Mouse (Mus musculus) embryonic facial prominence, embryonic 13.5 days (tissue): ENCODE measurements around the gene Kcnt2. TPM values are rescaled to one million over a fixed set of nuclear protein-coding genes. Genes with fewer than 3 reads are reported as not detected.

Experiments used
- ATAC-seq: fragments of 200-750 bp; cut with Nextera tagmentation; 2 replicates; pipeline ENCODE4 v1.8.0; 2017; ENCODE audit warnings: low read depth; ENCODE audit not compliant: insufficient number of reproducible peaks, insufficient read depth, low FRiP score, low TSS enrichment
- H3K27ac ChIP-seq: fragments of 300-500 bp; sonication (generic); 2 replicates; pipeline ENCODE4 v1.5.1; 2015; ENCODE audit warnings: moderate library complexity, mild to moderate bottlenecking, inconsistent platforms
- H3K27me3 ChIP-seq: fragments of 300-500 bp; sonication (generic); 2 replicates; pipeline ENCODE4 v1.6.1; 2015; ENCODE audit warnings: mild to moderate bottlenecking, inconsistent platforms
- H3K36me3 ChIP-seq: fragments of 300-500 bp; sonication (generic); 2 replicates; pipeline ENCODE4 v1.6.1; 2015; ENCODE audit warnings: mild to moderate bottlenecking, inconsistent platforms
- H3K4me1 ChIP-seq: fragments of 300-500 bp; sonication (generic); 2 replicates; pipeline ENCODE4 v1.6.1; 2015; ENCODE audit warnings: inconsistent platforms
- H3K4me2 ChIP-seq: fragments of 300-500 bp; sonication (generic); 2 replicates; pipeline ENCODE4 v1.6.1; 2015; ENCODE audit warnings: moderate library complexity, mild to moderate bottlenecking, inconsistent platforms
- H3K4me3 ChIP-seq: fragments of 300-500 bp; sonication (generic); 2 replicates; pipeline ENCODE4 v1.5.1; 2015; ENCODE audit warnings: mild to moderate bottlenecking, inconsistent platforms
- H3K9ac ChIP-seq: fragments of 300-500 bp; sonication (generic); 2 replicates; pipeline ENCODE4 v1.6.1; 2015; ENCODE audit warnings: mild to moderate bottlenecking, inconsistent platforms
- H3K9me3 ChIP-seq: fragments of 300-500 bp; sonication (generic); 2 replicates; pipeline ENCODE4 v1.6.1; 2016; ENCODE audit warnings: inconsistent platforms
- WGBS: fragments of 180-500 bp; shearing (Covaris S2); methylation state at CpG from one replicate; pipeline ENCODE4 v1.1.7; 2015; ENCODE audit warnings: mixed read lengths; 5-methylcytosine and 5-hydroxymethylcytosine counted together
- polyA plus RNA-seq: library from polyadenylated mRNA; unstranded; fragments of >200 nt; fragmentation: Nextera tagmentation; extraction: Ambion mirVana; gene quantifications from 2 replicates; pipeline ENCODE4 v1.2.1, GENCODE M21; 2015

Kcnt2 gene
- polyA plus RNA-seq = 0.52 and 0.76 TPM in 2 replicates

DNA sequence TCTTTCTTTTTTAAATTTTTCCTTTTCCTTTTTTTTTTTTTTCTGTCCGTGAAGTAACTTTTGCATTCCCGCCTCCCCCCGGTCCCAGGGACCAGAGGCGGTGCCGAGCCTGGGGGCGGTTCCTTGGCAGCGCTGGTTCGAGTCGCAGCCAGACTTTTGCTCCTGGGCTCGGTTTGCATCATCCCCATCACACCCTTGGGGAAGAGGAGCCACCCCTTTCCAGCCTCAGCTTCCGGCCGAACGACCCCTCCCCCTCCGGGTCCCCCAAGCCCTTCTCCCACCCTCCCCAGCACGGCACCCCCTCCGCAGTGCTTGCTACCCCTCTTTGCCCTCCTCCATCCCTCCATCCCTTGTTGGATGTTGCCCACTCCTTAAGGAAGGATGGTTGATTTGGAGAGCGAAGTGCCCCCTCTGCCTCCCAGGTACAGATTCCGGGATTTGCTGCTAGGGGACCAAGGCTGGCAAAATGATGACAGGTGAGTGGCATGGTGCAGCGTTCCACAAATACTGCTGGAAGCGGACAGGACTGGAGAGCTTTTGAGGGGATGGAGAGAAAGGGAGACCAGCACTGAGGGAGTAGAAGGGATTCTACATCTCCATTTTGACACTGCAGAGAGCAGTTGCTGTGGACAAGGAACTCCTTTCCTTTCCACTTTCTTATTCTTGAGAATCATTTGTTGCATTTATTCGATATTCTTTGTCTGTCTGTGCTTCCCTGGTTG, at the start of gene Kcnt2:
TSS of gene Kcnt2 (plus strand) at position 283 of the 722 bp plus-strand sequence.
- peak within 1 kb of the TSS; percentile 53 for H3K4me3 ChIP-seq
- peak within 1 kb of the TSS; percentile 64 for H3K9ac ChIP-seq
- 1% methylated on average over 21 of the region's 21 CpGs for WGBS
- H3K27ac ChIP-seq = no peak within 1 kb of the TSS
- peak within 1 kb of the TSS; percentile 86 for H3K4me2 ChIP-seq
- 0 out of 2 replicates have a peak, but pooled peaks cover 5% of the 10 kb centered on the region for H3K4me1 ChIP-seq
- no peaks in the 10 kb centered on the region for H3K9me3 ChIP-seq
- no peaks in the 10 kb centered on the region for H3K27me3 ChIP-seq
- no peak for ATAC-seq
- H3K36me3 ChIP-seq = no peaks in the 10 kb centered on the region

DNA sequence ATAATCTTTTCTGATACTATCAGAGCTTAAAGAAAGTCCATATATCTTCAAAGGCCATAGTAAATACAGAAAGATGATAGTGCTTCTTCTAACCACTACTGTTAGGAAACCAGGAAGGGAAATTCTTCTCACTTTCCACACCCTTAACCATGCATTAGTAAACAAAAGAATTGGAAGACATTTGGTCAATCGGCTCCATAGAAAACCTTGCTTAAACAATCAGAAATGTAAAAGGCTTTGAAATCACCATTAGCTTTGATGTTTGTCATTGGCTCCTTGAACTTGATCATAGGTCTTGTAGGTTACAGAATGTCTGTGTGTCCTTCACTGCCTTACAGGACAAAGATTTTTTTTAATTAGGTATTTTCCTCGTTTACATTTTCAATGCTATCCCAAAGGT, 40.6 kb upstream of the Kcnt2 start:
- H3K9me3 ChIP-seq = no peaks in the 10 kb centered on the region
- H3K9ac ChIP-seq = no peak overlapping the region
- H3K27ac ChIP-seq = no peak overlapping the region
- no peak overlapping the region for H3K4me3 ChIP-seq
- no peak for ATAC-seq
- H3K4me2 ChIP-seq = no peak overlapping the region
- 69% methylated on average over 2 of the region's 2 CpGs for WGBS
- H3K36me3 ChIP-seq = no peaks in the 10 kb centered on the region
- H3K27me3 ChIP-seq = no peaks in the 10 kb centered on the region
- H3K4me1 ChIP-seq = no peaks in the 10 kb centered on the region

DNA sequence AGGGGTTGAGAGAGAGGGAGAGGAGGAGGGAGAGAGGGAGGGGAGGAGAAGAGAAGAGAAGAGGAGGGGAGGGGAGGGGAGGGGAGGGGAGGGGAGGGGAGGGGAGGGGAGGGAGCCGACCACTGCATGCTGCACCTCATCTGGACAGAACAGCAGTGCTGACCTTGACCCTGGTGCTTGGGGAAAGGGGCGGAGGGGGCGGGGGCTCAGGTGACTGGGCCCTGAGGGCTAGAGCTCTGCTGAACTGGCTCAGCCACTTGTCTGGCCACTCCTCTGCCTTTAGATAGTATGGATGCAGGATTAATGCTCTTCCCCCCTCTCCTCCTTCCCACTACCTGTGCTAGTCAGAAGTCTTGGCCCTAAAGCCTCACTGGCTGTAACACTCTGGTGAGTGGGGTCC, 20.7 kb upstream of the Kcnt2 start:
- Histone ChIP-seq H3K4me2 (no peak overlapping the region), H3K9ac (no peak overlapping the region), H3K4me3 (no peak overlapping the region), H3K36me3 (no peaks in the 10 kb centered on the region), H3K27me3 (no peaks in the 10 kb centered on the region), H3K9me3 (no peaks in the 10 kb centered on the region), H3K27ac (no peak overlapping the region), H3K4me1 (no peaks in the 10 kb centered on the region)
- 38% methylated on average over 3 of the region's 3 CpGs for WGBS
- ATAC-seq = no peak

DNA sequence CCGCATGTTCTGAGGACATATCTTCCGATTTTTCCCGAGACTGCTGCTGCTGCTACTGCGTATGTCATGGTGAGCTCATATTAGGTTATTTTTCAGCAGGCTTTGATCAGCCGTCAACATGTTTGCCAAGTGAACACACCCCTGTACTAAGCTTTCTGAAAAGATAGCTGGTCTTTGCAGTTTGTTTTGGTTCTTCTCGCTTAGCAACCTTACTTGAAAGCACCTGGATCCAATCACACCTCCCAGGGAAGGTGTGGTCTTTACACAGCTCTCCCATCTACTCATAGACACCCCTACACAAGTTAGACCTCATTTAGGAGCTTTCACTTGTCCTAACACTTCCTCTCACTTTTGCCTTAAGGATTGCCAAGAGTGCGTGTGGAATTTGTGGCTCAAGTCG, 19.3 kb upstream of the Kcnt2 start:
- ATAC-seq = no peak

DNA sequence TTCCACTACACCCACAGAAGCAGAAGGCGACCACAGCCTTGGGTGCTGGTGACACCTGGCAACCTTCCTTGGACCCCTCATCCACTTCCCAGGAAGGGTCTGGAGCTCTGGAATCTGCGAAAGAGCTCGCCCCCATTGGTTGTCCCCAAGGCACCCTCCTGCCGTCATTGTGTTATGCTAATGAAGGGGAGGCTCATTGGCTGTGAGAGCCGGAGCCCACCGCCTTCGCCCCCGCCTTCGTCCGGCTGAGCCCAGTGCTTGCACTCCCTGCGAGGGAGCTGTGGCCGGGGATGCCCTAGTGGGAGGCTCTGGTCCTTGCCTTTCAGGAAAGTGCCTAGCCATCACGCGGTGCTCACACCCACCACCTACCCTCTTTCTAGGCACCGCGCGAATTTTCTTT, 493 bp upstream of the Kcnt2 start:
- H3K9me3 ChIP-seq = no peaks in the 10 kb centered on the region
- H3K27ac ChIP-seq = no peak overlapping the region
- 0% methylated on average over 17 of the region's 17 CpGs for WGBS
- H3K36me3 ChIP-seq = no peaks in the 10 kb centered on the region
- peak overlapping the region; percentile 53 for H3K4me3 ChIP-seq
- ATAC-seq = peak; percentile 96
- H3K4me2 ChIP-seq = peak overlapping the region; percentile 86
- no peaks in the 10 kb centered on the region for H3K27me3 ChIP-seq
- 0 out of 2 replicates have a peak, but pooled peaks cover 5% of the 10 kb centered on the region for H3K4me1 ChIP-seq
- H3K9ac ChIP-seq = peak overlapping the region; percentile 64

More for the DNA sequence above, 19.3 kb upstream of the Kcnt2 start:
- Histone ChIP-seq H3K4me2 (no peak overlapping the region), H3K9ac (no peak overlapping the region), H3K9me3 (no peaks in the 10 kb centered on the region), H3K27me3 (no peaks in the 10 kb centered on the region), H3K36me3 (no peaks in the 10 kb centered on the region), H3K4me1 (no peaks in the 10 kb centered on the region), H3K27ac (no peak overlapping the region), H3K4me3 (no peak overlapping the region)
- 61% methylated on average over 8 of the region's 8 CpGs for WGBS

DNA sequence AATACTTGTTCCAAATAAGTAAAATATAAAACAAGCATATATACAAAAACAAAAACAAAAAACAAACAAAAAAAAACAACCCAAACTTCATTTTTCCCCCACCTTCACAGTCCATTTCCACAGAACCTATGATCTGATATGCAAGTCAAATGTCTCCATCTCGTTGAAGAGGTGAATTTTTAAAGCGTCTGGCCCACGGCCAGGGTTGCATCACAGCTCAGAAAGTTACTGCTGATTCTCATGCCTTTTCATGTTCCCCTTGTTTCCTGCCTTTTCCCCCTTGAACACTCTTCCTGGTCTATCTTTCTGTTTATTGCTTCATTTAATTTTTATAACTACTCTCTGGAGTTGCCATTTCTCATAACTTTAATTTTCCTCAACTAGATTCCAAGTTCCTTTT, 18.7 kb downstream of the Kcnt2 start:
- Histone ChIP-seq H3K4me3 (no peak overlapping the region), H3K4me1 (no peaks in the 10 kb centered on the region), H3K9me3 (no peaks in the 10 kb centered on the region), H3K9ac (no peak overlapping the region), H3K4me2 (no peak overlapping the region), H3K36me3 (no peaks in the 10 kb centered on the region), H3K27ac (no peak overlapping the region), H3K27me3 (no peaks in the 10 kb centered on the region)
- no peak for ATAC-seq
- 75% methylated on average over 3 of the region's 3 CpGs for WGBS

DNA sequence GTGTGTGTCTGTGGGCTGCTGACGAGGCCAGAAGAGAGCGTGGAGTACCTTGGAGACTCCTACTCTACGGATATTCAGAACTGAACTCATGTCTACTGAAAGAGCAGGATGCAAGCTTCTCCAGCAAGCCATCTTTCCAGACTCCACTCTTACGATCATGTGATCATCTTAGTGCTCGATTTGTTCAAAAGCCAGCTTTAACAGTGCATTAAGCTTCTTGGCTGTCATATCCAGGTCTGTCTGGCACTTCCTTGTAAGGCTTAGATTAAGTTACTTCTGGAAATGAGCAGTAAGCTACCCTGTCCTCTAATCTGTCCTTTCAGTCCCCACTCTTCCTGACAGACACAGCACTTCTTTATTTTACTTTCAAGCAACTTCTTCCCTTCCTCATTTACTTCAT, 20.1 kb downstream of the Kcnt2 start:
- Histone ChIP-seq H3K9ac (no peak overlapping the region), H3K4me1 (no peaks in the 10 kb centered on the region), H3K9me3 (no peaks in the 10 kb centered on the region), H3K27ac (no peak overlapping the region), H3K4me3 (no peak overlapping the region), H3K36me3 (no peaks in the 10 kb centered on the region), H3K4me2 (no peak overlapping the region), H3K27me3 (no peaks in the 10 kb centered on the region)
- ATAC-seq = no peak
- WGBS = 80% methylated on average over 5 of the region's 5 CpGs

DNA sequence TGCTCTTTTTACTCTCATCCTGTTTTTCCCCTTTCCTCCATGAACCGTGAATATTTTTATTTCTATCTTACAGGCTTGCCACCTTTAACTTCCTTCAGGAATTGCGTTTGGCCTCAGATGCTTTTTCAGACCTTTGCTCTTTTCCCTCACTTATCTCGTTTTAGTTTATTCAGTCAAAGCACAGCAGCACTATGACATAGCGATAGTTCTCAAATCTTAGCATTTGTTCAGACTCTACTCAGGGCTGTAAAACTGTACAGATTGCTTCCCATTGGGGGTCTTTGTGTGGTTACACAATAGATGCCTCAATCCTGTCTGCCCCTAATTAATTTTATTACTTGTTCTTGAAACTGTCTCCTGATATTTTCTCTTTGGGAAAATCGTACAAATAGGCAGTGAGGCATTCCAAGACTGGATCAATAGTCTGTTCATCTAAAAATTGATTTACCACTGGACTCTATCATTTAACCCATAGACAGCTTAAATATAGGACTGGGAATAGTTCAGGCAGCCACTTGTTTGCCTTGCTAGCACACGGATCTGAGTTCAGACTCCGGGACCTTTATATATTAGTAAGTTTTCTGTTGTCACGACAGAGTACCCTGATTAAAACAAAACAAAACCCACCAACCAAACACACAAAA, 20.8 kb downstream of the Kcnt2 start:
- H3K27me3 ChIP-seq = no peaks in the 10 kb centered on the region
- no peaks in the 10 kb centered on the region for H3K36me3 ChIP-seq
- no peak overlapping the region for H3K27ac ChIP-seq
- H3K4me1 ChIP-seq = no peaks in the 10 kb centered on the region
- no peak overlapping the region for H3K4me3 ChIP-seq
- no peak for ATAC-seq
- H3K9me3 ChIP-seq = no peaks in the 10 kb centered on the region
- H3K9ac ChIP-seq = no peak overlapping the region
- H3K4me2 ChIP-seq = no peak overlapping the region
- WGBS = 70% methylated on average over 8 of the region's 8 CpGs

DNA sequence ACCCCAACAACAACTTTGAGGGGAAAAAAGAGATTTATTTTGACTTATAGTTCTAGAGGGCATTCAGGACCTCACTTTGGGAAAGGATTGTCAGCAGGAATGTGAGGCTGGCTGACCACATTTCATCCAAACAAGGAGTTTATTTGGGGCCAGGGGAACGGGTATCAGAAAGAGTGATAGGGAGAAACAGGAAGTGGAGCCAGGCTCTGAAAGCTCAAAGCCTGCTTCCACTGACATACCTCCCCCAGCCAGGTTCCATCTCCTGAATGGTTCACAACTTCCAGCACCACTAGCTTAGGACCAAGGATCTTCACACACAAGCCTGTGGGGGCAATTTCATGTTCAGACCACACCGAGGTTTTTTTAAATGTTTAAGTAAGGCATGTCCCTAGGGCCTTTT, 21.3 kb downstream of the Kcnt2 start:
- Histone ChIP-seq H3K9ac (no peak overlapping the region), H3K27ac (no peak overlapping the region), H3K4me2 (no peak overlapping the region), H3K27me3 (no peaks in the 10 kb centered on the region), H3K36me3 (no peaks in the 10 kb centered on the region), H3K4me1 (no peaks in the 10 kb centered on the region), H3K9me3 (no peaks in the 10 kb centered on the region), H3K4me3 (no peak overlapping the region)
- 44% methylated on average over 2 of the region's 2 CpGs for WGBS
- ATAC-seq = no peak

DNA sequence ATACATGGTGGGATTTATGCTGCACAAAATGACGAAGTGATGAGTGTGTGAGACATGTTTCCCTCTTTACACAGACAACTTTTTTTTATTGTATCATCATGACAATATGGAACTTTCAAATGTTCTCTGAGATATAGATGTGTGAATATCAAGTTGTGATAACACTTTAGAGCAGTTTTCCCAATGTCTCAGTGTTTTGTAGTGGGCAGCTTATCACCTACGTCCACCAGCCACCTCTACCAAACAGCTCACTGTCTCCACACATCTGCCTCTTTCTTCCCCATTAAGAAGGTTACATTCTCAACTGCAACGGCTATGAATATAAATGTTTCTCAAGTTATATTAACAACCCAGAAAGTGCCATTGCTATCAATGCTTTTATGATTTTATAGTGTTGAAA, 27.7 kb downstream of the Kcnt2 start:
- H3K9me3 ChIP-seq = no peaks in the 10 kb centered on the region
- H3K27me3 ChIP-seq = no peaks in the 10 kb centered on the region
- no peak overlapping the region for H3K9ac ChIP-seq
- no peak for ATAC-seq
- no peak overlapping the region for H3K4me3 ChIP-seq
- H3K27ac ChIP-seq = no peak overlapping the region
- no peaks in the 10 kb centered on the region for H3K36me3 ChIP-seq
- no peaks in the 10 kb centered on the region for H3K4me1 ChIP-seq
- WGBS = 85% methylated on average over 3 of the region's 3 CpGs
- no peak overlapping the region for H3K4me2 ChIP-seq

DNA sequence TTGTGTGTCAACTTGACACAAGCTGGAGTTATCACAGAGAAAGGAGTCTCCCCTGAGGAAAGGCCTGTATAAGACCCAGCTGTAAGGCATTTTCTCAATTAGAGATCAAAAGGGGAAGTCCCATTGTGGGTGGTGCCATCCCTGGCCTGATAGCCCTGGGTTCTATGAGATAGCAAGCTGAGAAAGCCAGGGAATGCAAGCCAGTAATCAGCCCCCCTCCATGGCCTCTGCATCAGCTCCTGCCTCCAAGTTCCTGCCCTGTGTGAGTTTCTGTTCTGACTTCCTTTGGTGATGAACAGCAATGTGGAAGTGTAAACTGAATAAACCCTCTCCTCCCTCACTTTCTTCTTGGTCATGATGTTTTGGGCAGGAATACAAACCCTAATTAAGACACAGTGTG, 29.9 kb downstream of the Kcnt2 start:
- Histone ChIP-seq H3K4me2 (no peak overlapping the region), H3K36me3 (no peaks in the 10 kb centered on the region), H3K4me1 (no peaks in the 10 kb centered on the region), H3K9ac (no peak overlapping the region), H3K27ac (no peak overlapping the region), H3K4me3 (no peak overlapping the region), H3K27me3 (no peaks in the 10 kb centered on the region), H3K9me3 (no peaks in the 10 kb centered on the region)
- ATAC-seq = no peak

DNA sequence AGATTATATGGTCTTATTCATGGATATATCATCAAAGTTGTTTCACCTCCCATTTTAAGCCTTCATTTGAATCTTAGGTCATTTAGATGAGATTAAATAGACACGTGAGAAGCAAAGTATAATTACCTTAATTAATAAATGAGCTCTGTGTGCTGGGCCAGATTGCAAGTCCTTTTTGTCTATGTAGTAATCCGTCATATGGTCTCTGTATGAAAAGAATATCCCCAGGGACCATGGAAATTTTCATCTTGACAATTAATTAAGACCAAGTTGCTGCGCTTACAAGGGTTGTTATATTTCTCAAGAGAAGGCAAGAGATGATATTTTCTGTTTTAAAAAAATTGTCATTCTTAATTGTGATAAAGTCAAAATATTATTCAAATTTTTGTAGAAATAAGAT, 47.2 kb downstream of the Kcnt2 start:
- 57% methylated on average over 3 of the region's 3 CpGs for WGBS
- Histone ChIP-seq H3K36me3 (no peaks in the 10 kb centered on the region), H3K9ac (no peak overlapping the region), H3K4me2 (no peak overlapping the region), H3K27ac (no peak overlapping the region), H3K4me1 (no peaks in the 10 kb centered on the region), H3K4me3 (no peak overlapping the region), H3K9me3 (no peaks in the 10 kb centered on the region), H3K27me3 (no peaks in the 10 kb centered on the region)
- no peak for ATAC-seq
